Mouse (Mus musculus) adrenal gland (tissue): ENCODE measurements around the gene Cacna1g.

Experiments
- intact Hi-C: fragments of 180-260 bp; cut with DNase I; formaldehyde crosslinking; loops from one replicate; pipeline ENCODE4 v1.15.1; 2025

Cacna1g gene

DNA sequence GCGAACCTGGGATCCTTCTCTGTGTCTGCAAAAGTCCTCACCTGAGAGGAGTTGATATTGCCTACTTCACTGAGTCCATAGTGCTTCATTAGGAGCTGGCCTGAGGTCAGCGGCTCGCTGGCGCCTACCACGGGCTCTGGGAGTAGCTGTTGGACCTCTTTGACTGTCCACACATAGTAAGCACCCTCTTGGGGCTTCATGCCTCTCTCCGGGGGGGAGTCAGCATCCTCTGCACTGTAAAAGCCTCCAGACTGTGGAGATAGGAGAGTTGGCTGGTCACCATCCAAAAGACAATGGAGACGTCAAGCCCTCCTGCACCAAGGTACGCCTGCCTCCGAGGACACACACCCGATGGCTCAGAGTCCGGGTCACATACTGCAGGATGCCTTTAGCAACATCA lies 8.7 kb upstream of the Cacna1g start:
- intact Hi-C loops, result no loop called here

DNA sequence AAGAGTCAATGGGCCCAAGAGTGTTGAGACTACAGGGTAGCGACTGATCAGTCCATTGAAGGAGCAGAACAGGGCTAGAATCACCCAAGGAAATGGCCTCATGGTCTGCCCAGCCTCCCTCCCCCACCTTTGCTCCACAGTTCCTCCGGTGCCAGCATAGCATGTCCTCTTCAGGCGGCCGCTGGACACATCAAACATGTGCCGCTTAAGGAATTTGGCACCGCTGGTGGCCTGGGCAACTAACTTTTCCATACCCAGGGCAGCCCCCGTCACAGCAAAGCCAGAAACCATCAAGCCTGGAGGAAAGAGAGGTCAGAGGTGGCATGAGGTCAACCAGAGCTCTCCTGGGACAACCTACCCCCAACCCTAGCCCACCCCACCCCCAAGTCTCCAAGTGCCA lies 8.0 kb upstream of the Cacna1g start:
- intact Hi-C loops, result no loop called here

DNA sequence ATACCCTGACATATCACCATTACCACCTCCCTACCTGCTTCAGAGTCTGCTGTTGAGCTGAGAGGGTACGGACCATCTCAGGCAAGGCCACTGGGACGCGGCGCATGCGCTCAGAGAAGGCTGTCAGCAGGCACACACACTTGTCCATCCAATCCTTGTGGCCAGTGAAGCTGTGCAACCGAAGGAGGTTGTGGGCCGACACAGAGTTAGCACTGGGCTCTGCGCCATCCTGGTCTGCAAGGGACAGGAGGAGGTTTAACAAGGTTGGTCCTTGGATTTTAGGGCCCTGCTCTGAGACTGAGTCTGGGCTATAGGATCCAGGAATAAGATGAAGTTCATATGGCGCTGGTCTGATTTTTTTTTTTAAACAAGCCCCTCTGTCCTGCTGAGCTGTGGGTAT lies 6.4 kb upstream of the Cacna1g start:
- intact Hi-C loops, result no loop called here

DNA sequence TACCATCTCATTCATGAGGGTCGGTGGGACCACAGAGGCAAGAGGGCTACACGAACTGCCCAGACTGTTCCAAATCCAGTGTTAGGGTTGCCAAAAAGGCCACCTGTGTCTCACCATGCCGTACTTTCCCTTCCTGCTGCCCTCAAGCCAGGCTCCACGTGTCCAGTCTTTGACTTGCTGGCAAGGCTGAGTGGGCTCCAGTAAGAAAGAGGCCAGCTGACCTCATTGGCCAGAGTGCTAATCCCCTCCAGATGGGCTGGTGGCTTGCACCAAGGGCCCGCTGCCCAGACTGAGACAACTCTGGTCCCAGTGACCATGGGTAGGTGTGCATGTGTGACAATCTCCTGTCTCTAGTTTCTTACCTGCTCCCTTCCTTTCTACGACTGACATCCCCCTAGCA lies 3.7 kb upstream of the Cacna1g start:
- intact Hi-C loops, result no loop called here

DNA sequence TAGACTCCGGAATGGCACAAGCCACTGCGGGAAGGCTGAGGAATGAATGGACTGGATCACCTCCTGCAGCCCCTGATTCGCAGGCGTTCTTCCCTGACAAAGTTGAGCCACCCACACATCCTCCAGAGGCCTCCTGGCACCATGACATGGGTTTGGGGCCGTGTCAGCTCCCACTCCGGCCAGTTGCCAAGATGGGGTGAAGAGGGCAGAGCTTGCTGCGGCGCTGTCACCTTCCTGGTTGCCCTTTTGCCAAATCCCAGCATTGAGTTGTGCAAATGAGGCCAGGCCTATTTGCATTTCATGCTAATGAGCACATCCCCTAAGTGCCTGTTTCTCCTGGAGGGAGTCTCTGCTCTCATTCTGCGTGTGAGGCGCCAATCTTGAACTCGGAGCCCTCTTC lies 1.7 kb upstream of the Cacna1g start:
- intact Hi-C loops, result no loop called here

DNA sequence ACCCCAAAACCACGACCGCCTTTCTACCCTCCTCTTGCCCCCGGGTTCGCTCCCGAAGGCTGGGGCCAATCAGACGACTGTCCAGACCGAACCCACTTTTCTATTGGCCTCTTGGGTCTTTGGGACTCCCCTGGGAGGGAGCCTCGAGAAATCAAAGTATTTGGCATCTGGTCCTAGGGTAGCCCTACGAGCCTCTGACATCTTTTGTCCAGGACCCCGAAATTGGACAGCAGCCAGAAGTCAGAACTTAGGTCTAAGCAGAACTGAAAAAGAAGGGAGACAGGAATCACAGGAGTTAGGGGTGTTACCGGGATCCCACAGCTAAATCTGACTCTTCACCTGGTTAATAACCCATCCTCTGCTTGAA lies 529 bp upstream of the Cacna1g start:
- intact Hi-C loops, result no loop called here

DNA sequence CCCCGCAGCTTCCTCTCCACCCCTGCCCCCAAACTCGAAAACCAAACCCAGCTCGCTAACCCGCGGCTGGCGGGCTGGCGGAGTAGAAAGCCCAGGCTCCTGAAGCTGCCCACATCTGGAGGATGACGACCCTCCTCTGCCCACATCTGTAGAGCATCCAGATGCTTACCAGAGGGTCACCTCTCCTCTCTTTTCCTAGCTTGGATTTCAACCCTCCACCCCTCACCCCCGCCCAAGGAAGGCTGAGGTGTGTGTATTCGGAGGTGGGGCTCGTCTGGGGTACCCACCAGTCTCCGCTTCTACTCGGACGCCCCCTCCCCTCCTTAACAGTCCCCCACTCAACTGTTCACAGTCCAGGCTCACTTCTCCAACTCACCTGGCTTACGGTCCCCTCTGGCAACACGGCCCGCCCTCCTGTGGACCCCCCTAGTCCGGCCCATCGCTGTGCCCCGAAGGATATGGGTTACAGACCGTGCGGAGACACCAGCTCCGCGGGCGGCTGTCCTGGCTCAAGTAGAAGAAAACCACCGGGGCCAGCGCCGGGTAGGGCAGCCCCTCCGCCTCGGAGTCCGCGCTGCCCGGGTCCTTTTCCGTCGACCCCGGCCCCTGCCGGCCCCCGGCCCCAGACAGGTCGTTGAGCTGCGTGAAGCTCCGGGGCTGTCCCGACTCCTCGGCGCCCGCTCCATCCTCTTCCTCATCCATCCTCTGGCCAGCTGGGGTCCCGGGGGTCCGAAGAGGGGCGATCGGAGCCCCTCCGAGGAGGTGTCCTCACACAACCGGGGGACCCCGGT lies 887 bp downstream of the Cacna1g start:
- intact Hi-C loops, result no loop called here

DNA sequence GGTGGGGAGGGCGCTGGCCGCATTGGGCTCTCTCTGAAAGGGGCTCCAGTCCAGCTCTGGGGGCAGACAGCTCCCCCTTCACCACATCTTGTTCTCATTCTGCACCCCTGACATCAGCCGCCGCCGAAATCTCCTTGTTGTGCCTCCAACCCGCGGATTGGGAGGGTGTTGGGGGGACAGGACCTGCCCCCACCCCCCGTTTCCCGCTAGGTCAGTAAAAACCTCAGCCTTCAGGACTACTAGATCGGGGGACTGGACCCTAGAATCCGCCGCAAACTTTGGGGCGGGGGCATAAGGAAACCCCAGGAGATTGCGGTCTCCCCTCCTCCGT lies 1.4 kb downstream of the Cacna1g start:
- intact Hi-C loops, result no loop called here

DNA sequence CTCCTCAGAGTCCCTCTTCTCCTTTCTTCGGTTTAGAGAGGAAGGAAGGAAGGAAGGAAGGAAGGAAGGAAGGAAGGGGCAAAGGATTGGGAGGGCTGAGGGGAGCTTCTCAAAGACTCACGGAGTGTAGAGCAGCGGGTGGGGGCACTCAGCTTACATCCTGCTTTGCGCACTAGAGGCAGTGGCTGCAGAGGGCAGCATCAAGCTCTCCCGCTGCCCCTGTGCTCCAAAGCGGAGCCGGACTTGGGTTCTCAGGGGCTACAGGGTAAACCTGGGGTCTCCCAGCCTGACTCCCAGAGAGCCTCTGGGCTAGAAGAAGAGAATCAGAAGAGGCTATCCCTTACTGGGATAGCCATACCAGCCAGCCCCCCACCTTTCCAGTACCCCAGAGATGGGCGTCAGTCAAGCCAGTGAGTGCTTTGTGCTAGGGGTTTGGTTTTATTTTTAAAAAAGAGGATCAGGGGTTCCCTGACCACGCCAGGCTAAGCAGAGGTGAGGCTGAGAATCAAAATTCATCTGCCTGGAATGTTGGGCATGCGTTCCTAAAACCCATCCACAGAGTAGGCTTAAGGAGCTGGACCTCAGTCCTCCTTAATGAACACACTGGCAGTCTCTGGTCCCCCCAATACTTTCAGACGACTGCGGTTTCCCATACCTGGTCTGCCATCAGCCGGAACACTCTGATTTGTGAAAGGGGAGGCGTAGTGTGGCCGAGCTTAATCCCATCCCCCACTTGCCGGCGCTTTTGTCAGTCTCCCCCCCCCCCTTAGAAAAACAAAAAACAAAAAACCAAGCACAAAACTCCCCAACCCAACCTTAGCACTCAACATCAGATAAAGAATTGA lies 2.0 kb downstream of the Cacna1g start:
- intact Hi-C loops, result no loop called here

DNA sequence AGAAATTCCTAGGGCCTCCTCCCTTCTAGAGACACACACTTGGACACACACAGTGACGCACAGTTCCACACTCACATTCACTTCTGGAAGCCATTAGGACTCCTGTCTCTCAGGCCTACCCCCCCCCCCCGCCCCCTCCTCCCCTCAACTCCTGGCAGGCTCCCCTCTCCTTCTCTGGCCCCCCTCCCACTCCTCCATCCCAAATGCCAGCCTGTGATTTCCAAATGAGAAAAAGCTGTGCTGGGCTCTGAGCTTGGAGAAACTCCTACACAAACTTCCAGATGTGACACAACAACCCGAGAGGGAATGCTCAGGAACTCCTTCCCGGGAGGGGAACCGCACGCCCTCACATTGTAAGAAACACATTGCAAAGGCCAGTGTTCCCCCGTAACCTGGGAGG lies 3.6 kb downstream of the Cacna1g start:
- intact Hi-C loops, result no loop called here

DNA sequence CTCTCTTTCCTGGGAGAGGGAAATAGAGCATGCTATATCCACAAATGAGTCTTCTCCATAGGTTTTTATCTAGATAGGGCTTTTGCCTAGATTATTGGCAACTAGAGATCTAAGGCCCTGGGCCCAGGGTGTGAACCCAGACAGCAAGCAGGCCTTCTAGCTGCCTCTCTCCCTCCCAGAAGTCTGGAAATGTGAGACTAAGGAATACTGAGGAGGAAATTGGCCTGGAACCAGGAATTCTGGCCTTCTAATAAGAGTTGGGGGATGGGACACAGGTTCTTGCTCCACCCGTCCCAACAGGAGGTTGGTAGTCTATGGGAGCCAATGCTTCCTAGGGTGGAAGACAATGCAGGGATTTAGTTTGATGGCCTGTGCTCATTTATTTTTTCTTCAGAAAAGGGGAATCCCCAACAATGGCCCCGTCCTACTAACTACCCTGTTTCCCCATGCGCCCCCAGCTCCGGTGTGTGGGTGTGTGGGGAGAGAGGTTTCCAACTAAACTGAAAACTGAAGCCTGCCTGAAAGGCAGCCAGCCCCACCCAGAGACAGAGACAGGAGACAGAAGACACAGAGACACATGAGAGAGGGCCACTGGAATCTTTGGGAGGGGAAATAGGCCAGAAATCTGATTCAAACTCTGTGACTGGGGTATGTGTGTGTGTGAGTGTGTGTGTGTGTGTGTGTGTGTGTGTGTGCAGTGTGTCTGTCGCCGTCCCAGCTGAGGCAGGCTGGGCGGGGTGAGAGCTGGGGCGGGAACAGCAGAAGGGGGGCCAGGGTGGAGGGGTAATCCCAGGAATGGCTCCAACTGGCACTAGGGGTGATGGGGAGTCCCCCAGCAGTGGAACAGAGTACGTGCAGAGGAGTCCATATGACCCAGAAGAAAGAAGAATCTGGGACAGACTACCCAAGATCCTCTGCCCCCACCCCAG lies 4.6 kb downstream of the Cacna1g start:
- intact Hi-C loops, result no loop called here

DNA sequence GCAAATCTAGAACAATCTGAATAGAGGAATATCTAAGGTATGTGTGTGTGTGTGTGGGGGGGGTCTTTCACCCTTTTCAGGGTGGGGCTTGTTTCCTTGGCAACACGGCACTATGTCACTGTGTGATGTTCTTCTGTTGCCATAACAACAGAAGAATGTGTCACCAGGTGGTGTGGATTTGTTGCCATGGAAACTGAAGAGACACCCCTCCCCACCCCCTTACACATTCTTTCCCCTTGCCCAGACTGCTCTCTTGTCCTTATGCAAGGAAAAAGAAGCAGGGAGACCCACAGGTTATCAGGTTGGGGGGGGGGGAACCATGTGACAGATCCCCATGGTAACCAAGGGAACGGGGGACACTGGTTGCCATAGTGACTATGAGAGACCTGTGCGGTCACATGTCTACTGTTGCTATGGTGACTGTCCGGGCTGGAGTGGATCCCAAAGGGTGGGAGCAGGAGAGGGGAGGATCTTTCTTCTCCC lies 5.4 kb downstream of the Cacna1g start:
- intact Hi-C loops, result no loop called here

DNA sequence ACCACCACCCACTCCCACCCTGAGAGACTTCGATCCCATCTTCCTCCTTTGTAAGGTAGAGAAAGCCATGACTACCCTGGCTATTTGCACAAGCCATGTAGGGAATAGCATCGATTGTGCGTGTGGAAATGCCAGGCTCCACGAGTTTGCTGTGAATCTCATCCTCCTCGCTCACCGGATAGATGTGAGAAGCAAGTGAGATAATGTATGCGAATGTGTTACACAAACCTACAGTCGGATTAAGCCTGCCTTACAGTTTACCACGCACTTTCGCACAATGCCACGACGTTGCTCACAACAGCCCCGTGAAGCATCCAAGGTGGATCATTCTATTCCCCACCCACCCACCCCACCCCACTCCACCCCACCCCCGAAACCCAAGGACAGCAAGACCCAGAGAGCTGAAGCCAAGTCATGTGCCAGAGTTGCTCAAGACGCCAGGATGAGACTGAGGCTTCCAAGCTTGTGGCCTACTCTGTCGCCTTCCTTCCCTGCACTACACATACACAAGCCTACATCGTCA lies 7.6 kb downstream of the Cacna1g start:
- intact Hi-C loops, result no loop called here

DNA sequence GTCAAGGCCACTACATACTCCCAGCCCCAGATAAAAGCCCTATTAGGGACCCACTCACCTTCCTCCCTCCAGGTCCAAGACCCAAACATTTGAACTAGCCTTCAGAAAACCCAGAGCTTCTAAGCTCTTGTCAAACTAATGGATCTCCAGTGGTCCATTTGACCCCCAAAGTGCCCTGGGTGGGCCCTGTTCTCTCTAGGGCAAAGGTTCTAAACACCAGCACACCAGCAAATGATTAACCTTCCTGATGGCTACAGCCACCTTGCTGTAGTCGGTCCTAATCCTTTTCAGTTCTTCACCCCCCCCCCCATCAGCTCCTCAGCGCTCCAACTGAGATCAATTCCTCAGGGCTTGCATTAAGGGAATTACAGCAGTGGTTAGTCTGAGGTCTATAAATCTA lies 9.8 kb downstream of the Cacna1g start:
- intact Hi-C loops, result no loop called here

DNA sequence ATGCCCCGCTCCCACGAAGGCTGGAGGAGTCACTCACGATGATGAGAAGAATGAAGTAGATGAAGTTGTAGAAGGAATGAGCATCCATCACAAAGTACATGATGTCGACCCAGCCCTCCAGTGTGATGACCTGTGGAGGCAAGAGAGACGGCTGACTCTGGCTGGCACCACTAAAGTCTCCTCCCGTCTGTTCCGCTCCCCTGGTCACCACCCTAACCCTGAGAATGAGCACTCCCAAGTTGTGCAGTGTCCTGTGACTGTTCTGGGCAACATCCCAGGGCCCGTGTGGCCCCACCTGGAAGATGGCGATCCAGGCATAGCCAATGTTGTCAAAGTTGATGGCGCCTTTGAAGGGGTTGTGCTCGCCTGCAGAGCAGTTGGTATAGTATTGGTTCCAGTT lies 12.1 kb downstream of the Cacna1g start:
- intact Hi-C loops, result no loop called here

DNA sequence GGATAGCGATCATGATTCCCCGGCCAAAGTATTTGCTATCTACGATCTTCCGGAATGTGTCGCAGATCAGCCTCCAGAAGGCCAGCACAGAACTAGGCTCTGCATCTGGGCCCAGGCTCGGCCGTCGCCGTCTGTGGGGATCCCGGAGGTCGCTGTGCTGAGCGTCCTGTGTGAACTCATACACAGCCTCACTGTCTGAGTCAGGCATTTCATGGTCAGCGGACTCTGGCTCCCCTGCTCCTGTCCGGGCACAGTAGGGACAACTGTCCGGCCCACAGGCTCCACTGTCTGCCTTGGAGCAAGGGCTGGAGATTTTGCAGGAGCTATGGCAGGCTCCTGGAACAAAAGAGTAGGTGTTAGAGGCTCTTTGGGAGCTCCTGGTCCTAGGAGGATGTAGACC lies 17.0 kb downstream of the Cacna1g start:
- intact Hi-C loops, result no loop called here

DNA sequence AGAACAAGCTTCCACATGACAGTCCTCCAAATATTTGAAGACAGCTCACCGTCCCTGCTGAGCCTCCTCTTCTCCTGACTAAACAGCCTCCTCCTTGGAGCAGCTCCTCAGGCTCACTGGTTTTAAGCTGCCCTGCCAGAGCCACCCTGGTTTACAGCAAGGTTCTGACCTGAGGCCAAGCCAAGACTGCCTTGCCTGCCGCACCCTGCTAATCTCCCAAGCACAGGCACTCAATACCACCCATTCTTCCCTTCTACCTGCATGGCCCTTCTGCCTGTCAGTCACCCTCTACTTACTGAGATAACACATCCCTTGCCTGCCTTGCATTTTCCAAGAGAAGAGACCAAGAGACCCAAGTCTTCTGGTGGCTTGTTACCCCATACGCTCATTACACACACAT lies 17.7 kb downstream of the Cacna1g start:
- intact Hi-C loops, result no loop called here

DNA sequence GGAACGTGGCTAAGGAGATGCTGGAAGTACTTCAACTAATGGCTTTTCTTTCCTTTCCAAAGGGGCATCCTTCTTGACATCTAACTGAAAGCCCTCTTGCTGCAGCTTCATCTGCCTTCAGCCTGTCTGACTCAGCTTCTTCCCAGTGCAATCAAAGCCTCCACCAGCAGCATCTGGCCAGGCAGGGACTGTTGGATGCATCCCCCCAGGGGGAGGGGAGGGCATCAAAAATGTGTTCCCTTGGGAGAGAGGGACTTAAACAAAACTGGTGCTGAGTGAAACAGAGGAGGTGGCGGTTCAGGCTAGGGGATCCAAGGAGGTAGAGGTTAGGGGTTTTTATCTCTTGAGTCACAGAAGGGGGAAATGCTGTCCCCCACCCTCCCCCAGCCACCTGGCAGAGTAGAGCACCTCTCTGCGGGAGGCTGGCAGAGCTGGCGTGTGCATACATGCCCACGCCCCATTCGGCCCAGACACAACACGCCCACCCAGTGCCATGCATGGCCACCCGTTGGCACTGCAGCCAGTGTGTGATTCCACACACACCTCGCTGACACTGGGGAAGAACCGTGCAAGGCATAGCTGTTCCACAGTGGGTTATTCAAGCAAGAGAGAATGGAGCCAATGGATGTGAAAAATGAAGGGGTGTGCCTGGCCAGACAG lies 18.7 kb downstream of the Cacna1g start:
- intact Hi-C loops, result no loop called here

DNA sequence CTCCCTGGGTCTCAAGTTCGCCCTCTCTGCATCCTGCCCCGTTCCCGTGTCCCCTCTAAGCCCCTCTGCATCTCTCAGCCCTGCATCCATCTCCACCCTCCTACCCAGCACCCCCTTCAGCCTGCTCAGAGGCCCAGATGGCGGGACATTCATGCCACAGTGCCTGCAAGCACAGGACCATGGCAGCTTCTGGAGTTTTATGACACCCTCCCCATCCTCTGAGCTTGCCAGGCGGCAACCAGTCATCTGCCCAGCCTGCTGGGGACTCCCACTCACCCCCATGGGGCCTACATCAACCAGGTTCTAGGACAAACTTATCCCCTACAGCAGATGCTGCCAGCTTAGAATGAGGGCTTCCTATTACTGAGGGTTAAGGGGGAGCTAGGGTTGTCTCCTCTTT lies 19.2 kb downstream of the Cacna1g start:
- intact Hi-C loops, result no loop called here

DNA sequence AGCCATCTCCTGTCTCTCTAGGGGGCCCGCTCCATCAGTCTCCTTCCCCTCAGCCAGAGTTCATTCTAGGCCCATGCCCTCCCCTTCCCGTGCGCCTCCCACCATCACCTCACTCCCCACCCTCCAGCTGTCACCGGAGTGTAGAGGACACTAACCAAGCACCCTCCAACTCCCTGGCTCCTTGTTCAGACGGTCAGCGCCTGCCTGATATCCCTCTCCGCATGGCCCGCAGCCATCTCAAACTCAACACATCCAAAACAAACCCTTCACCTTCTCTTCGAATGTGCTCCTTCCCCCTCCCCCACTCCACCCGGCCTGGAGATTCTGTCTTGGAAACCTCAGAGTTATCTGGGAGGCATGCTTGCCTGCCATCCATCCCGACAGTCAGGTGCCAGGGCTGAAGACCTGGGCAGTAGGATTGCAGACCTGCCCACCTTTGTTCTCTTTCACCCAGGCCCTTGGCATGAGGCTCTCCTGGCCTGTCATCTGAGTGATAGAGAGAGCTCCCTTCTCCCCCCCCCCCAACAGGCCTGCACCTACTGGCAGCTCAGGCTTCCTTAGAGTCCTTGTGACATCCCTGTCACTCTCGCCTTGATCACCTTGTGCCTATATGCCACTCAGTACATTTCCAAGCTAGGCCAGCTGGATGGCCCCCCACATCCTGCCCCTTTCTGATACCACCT lies 22.8 kb downstream of the Cacna1g start:
- intact Hi-C loops, result no loop called here
